Mouse (Mus musculus) hindbrain, embryonic 14.5 days (tissue): ENCODE measurements around the gene Plxdc1. TPM values are rescaled to one million over a fixed set of nuclear protein-coding genes. Genes with fewer than 3 reads are reported as not detected.

Experiments
- ATAC-seq: fragments of 200-750 bp; cut with Nextera tagmentation; 2 replicates; pipeline ENCODE4 v1.8.0; 2017; ENCODE audit warnings: moderate number of reproducible peaks, mild to moderate bottlenecking, moderate TSS enrichment, moderate library complexity; ENCODE audit not compliant: low FRiP score
- DNase-seq: peaks from one replicate; pipeline ENCODE4 v3.0.0-alpha.2; 2015; ENCODE audit warnings: low spot score
- H3K27ac ChIP-seq: fragments of 300-500 bp; sonication (generic); 2 replicates; pipeline ENCODE4 v1.5.1; 2014; ENCODE audit warnings: mild to moderate bottlenecking, moderate library complexity
- H3K27me3 ChIP-seq: fragments of 300-500 bp; sonication (generic); 2 replicates; pipeline ENCODE4 v1.6.1; 2014; ENCODE audit warnings: mild to moderate bottlenecking, low read length, mixed read lengths; ENCODE audit not compliant: control insufficient read depth, insufficient read depth
- H3K36me3 ChIP-seq: fragments of 300-500 bp; sonication (generic); replicated peaks from 2 replicates; pipeline ENCODE4 v1.6.1; 2014; ENCODE audit not compliant: control insufficient read depth, insufficient read depth
- H3K4me1 ChIP-seq: fragments of 300-500 bp; sonication (generic); replicated peaks from 2 replicates; pipeline ENCODE4 v1.6.1; 2014; ENCODE audit warnings: antibody characterized with exemption, low read length, mixed read lengths; ENCODE audit not compliant: control insufficient read depth, insufficient read depth
- H3K4me2 ChIP-seq: fragments of 300-500 bp; sonication (generic); replicated peaks from 2 replicates; pipeline ENCODE4 v1.6.1; 2014; ENCODE audit warnings: mild to moderate bottlenecking, moderate library complexity
- H3K4me3 ChIP-seq: fragments of 300-500 bp; sonication (generic); replicated peaks from 2 replicates; pipeline ENCODE4 v1.5.1; 2014; ENCODE audit warnings: mild to moderate bottlenecking, low read length
- H3K9ac ChIP-seq: fragments of 300-500 bp; sonication (generic); 2 replicates; pipeline ENCODE4 v1.6.1; 2014
- H3K9me3 ChIP-seq: fragments of 300-500 bp; sonication (generic); 2 replicates; pipeline ENCODE4 v1.6.1; 2016; ENCODE audit warnings: low read length; ENCODE audit not compliant: control insufficient read depth
- WGBS: fragments of 180-500 bp; shearing (Covaris S2); extraction: QIAGEN DNeasy Blood & Tissue Kit; methylation state at CpG from one replicate; pipeline ENCODE4 v1.1.7; 2014; 5-methylcytosine and 5-hydroxymethylcytosine counted together
- polyA plus RNA-seq: library from polyadenylated mRNA; unstranded; fragments of >200 nt; fragmentation: Nextera tagmentation; extraction: Ambion mirVana; gene quantifications from 2 replicates; pipeline ENCODE4 v1.2.1, GENCODE M21; 2014

Plxdc1 gene
- polyA plus RNA-seq, 1 experiment from 2014 or later, result 0.90 TPM

- no peaks in the 10 kb centered on the region for H3K27me3 ChIP-seq
- ATAC-seq (no peak), DNase-seq (no peak)
Measured at GRCm38 (mm10) chr11:98019883-98020610, 33.8 kb upstream of the Plxdc1 start.

GRCm38 (mm10) chr11:98018858-98019641 is 32.8 kb upstream of the Plxdc1 start:
- no peak overlapping the region for H3K4me3 ChIP-seq
- H3K9me3 ChIP-seq, result no peaks in the 10 kb centered on the region
- peak overlapping the region; percentile 40 for H3K27ac ChIP-seq
- ATAC-seq (no peak), DNase-seq (no peak)
- peak overlapping the region; percentile 68 for H3K4me2 ChIP-seq
- peak overlapping the region; percentile 34; the same call in 1 of the 2 replicates for H3K9ac ChIP-seq
- H3K4me1 ChIP-seq, result peaks cover 31% of the 10 kb centered on the region
- no peaks in the 10 kb centered on the region for H3K27me3 ChIP-seq
- H3K36me3 ChIP-seq, result peaks cover 48% of the 10 kb centered on the region
- 24% methylated on average over 10 of the region's 10 CpGs for WGBS

More at GRCm38 (mm10) chr11:98019883-98020610, 33.8 kb upstream of the Plxdc1 start:
- Histone ChIP-seq H3K27ac (peak overlapping the region; percentile 69), H3K9ac (peak overlapping the region; percentile 34; the same call in 1 of the 2 replicates), H3K4me2 (peak overlapping the region; percentile 68), H3K36me3 (peaks cover 38% of the 10 kb centered on the region), H3K9me3 (no peaks in the 10 kb centered on the region), H3K4me1 (peaks cover 31% of the 10 kb centered on the region), H3K4me3 (peak overlapping the region; percentile 80)
- 9% methylated on average over 7 of the region's 8 CpGs for WGBS

DNA sequence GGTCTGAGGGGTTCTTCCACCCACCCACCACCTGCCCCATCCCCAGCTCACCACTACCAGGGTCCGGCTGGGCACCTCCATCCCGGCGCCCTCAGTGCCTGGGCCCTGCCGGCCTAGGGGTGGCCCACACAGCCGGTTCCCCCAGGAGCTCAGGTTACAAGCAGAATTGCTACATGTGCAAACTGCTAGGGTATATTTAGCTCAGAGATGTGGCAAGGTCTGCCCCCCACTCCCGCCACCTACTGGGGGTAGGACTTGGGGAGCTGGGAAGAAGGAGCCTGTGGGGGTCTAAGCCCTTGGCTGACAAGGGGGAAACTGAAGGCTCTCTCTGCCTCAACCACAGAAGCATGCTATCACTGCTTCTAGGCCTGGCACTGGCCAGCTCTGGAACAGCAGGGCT is 32.0 kb upstream of the Plxdc1 start:
- Histone ChIP-seq H3K9ac (no peak overlapping the region), H3K4me3 (no peak overlapping the region), H3K27ac (no peak overlapping the region), H3K4me2 (no peak overlapping the region), H3K27me3 (no peaks in the 10 kb centered on the region), H3K36me3 (peaks cover 56% of the 10 kb centered on the region), H3K4me1 (peaks cover 28% of the 10 kb centered on the region), H3K9me3 (no peaks in the 10 kb centered on the region)
- no peak for DNase-seq
- WGBS, result 70% methylated on average over 6 of the region's 6 CpGs
- no peak for ATAC-seq

- ATAC-seq, result no peak
Measured at GRCm38 (mm10) chr11:98016824-98017223, 30.6 kb upstream of the Plxdc1 start.

GRCm38 (mm10) chr11:98016177-98016576 is 29.9 kb upstream of the Plxdc1 start:
- Histone ChIP-seq H3K27ac (no peak overlapping the region), H3K4me2 (no peak overlapping the region), H3K4me1 (peaks cover 21% of the 10 kb centered on the region), H3K36me3 (peaks cover 69% of the 10 kb centered on the region), H3K9me3 (no peaks in the 10 kb centered on the region), H3K27me3 (no peaks in the 10 kb centered on the region), H3K9ac (no peak overlapping the region), H3K4me3 (no peak overlapping the region)
- DNase-seq (no peak), ATAC-seq (no peak)
- WGBS, result 95% methylated on average over 5 of the region's 5 CpGs

More at GRCm38 (mm10) chr11:98016824-98017223, 30.6 kb upstream of the Plxdc1 start:
- peaks cover 25% of the 10 kb centered on the region for H3K4me1 ChIP-seq
- H3K4me2 ChIP-seq, result no peak overlapping the region
- H3K9ac ChIP-seq, result no peak overlapping the region
- H3K27me3 ChIP-seq, result no peaks in the 10 kb centered on the region
- 78% methylated on average over 4 of the region's 4 CpGs for WGBS
- H3K9me3 ChIP-seq, result no peaks in the 10 kb centered on the region
- no peak overlapping the region for H3K27ac ChIP-seq
- peaks cover 62% of the 10 kb centered on the region for H3K36me3 ChIP-seq
- DNase-seq, result no peak
- no peak overlapping the region for H3K4me3 ChIP-seq

- DNase-seq (no peak), ATAC-seq (no peak)
- Histone ChIP-seq H3K36me3 (peaks cover 92% of the 10 kb centered on the region), H3K27ac (no peak overlapping the region), H3K9me3 (no peaks in the 10 kb centered on the region), H3K4me3 (no peak overlapping the region), H3K4me1 (no peaks in the 10 kb centered on the region), H3K4me2 (no peak overlapping the region), H3K27me3 (no peaks in the 10 kb centered on the region), H3K9ac (no peak overlapping the region)
- WGBS, result 86% methylated on average over 10 of the region's 10 CpGs
Measured at GRCm38 (mm10) chr11:98012831-98013230, 26.6 kb upstream of the Plxdc1 start.

DNA sequence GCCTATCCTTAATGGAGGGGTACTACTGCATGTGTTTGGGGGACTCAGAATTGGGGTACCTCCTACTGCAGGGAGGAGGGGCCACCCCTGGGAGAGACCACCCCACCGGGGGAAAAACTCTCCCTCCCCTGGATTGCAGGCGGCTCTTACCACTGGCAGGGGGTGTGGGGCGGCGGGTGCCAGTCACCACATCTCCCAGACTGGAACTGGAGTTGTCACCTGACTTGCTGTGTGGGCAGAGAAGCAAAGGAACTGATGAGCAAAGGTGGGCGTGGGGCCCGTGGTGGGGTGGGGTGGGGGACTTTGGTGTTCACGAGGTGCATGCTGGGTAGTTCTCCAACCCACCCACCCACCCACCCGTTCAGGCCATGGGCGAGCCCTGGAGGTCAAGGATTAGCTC is 25.5 kb upstream of the Plxdc1 start:
- Histone ChIP-seq H3K9ac (no peak overlapping the region), H3K4me2 (no peak overlapping the region), H3K36me3 (peaks cover 92% of the 10 kb centered on the region), H3K9me3 (no peaks in the 10 kb centered on the region), H3K27me3 (no peaks in the 10 kb centered on the region), H3K27ac (no peak overlapping the region), H3K4me1 (no peaks in the 10 kb centered on the region), H3K4me3 (no peak overlapping the region)
- ATAC-seq (no peak), DNase-seq (no peak)
- 73% methylated on average over 9 of the region's 9 CpGs for WGBS

DNA sequence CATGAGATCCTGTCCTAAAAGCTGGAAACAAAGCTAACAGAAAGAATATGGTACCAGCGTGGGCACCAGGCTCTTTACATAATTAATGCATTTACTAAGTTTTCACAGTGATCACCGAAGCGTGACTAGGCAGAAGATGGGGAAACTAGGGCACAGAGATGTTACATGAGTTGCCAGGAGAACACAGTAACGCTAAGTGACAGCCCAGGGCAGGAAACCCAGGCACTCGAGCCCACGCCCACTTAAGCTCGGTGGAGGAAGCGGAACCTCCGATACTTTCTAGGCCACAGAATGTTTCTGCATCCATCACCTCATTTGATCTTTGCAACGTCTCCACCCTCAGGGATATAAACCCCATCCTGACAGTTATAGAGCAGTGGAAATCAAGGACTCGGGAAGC is 21.8 kb upstream of the Plxdc1 start:
- DNase-seq (no peak), ATAC-seq (no peak)
- no peaks in the 10 kb centered on the region for H3K27me3 ChIP-seq
- 80% methylated on average over 11 of the region's 11 CpGs for WGBS
- no peaks in the 10 kb centered on the region for H3K9me3 ChIP-seq
- no peak overlapping the region for H3K4me2 ChIP-seq
- H3K4me3 ChIP-seq, result no peak overlapping the region
- H3K9ac ChIP-seq, result no peak overlapping the region
- H3K36me3 ChIP-seq, result peaks cover 83% of the 10 kb centered on the region
- no peaks in the 10 kb centered on the region for H3K4me1 ChIP-seq
- no peak overlapping the region for H3K27ac ChIP-seq

- WGBS, result 84% methylated on average over 10 of the region's 10 CpGs
- DNase-seq (no peak), ATAC-seq (no peak)
- Histone ChIP-seq H3K9me3 (no peaks in the 10 kb centered on the region), H3K36me3 (peaks cover 79% of the 10 kb centered on the region), H3K9ac (no peak overlapping the region), H3K27ac (no peak overlapping the region), H3K4me1 (no peaks in the 10 kb centered on the region), H3K4me3 (no peak overlapping the region), H3K27me3 (no peaks in the 10 kb centered on the region), H3K4me2 (no peak overlapping the region)
Measured at GRCm38 (mm10) chr11:98005686-98006085, 19.4 kb upstream of the Plxdc1 start.
